Mouse (Mus musculus): ENCODE data around the gene Ano4.

DNA sequence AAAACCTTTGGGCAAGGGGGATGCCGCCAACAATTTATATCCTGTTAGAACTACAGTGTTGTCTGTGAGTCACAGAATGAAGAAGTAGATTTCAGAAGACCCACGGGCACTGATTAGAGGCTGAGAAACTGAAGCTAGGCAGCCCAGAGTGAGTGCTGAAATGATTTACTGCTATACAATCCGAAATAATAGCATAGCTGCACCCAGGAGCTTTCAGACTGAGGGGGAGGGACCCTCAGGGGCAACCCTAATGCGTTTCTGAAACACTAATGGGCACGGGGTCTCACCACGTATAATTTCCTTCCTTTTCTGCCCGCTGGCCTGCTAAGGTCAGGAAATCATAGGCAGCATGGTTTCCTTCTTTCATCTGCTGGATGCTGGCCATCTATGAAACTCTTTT is 242.5 kb downstream of the Ano4 start:
- TF ChIP-seq POLR2A (IDR thresholded peaks at IDR 0.05; ENCODE audit: insufficient read length, low read depth) (no peak), TCF12 (IDR thresholded peaks at IDR 0.05; ENCODE audit: insufficient read depth, poor library complexity, severe bottlenecking) (no peak)
